Mouse (Mus musculus): ENCODE measurements around the gene Fam131a. TPM values are rescaled to one million over a fixed set of nuclear protein-coding genes. Genes with fewer than 3 reads are reported as not detected.

Gene Fam131a
- total RNA-seq (2023; ENCODE audit: inconsistent age) = 0.22 to 0.66 TPM (median 0.33 TPM) in 4 replicates

GRCm38 (mm10) chr16:20693111-20693701 is at the start of gene Fam131a:
TSS of gene Fam131a (plus strand) at chr16:20693241.

GRCm38 (mm10) chr16:20651076-20651946 is 41.7 kb upstream of the Fam131a start, which contains the start of gene Psmd2:
TSS of gene Psmd2 (plus strand) at chr16:20651652.

GRCm38 (mm10) chr16:20668013-20668412 is 25.0 kb upstream of the Fam131a start, which contains the start of gene Eif4g1:
TSS of gene Eif4g1 (plus strand) at chr16:20668313.

GRCm38 (mm10) chr16:20717181-20717977 is 24.3 kb downstream of the Fam131a start, which contains the start of the genes Polr2h and Clcn2:
TSS of gene Polr2h (plus strand) at chr16:20717665.
TSS of gene Clcn2 (minus strand) at chr16:20717746.

GRCm38 (mm10) chr16:20732925-20733730 is 40.1 kb downstream of the Fam131a start, which contains the start of gene Chrd:
TSS of gene Chrd (plus strand) at chr16:20733127.

GRCm38 (mm10) chr16:20733731-20734730 is 41.0 kb downstream of the Fam131a start, which contains the start of gene Thpo:
TSS of gene Thpo (minus strand) at chr16:20734511.

Other genes with a start within 250 kb of the Fam131a start
- 43.3 to 54.2 TPM (median 47.7 TPM) in 4 replicates for gene Eif2b5, start 194.4 kb upstream of the Fam131a start, total RNA-seq (2023; ENCODE audit: inconsistent age)
- gene Dvl3, start 176.3 kb upstream of the Fam131a start, total RNA-seq (2023; ENCODE audit: inconsistent age) = 36.5 to 43.6 TPM (median 40.5 TPM) in 4 replicates
- gene Ap2m1, start 157.8 kb upstream of the Fam131a start, total RNA-seq (2023; ENCODE audit: inconsistent age) = 161 to 198 TPM (median 189 TPM) in 4 replicates
- 87.9 to 111 TPM (median 94.7 TPM) in 4 replicates for gene Abcf3, start 144.7 kb upstream of the Fam131a start, total RNA-seq (2023; ENCODE audit: inconsistent age)
- gene Vwa5b2, start 103.8 kb upstream of the Fam131a start, total RNA-seq (2023; ENCODE audit: inconsistent age) = 0.16 to 0.22 TPM in 2 of 4 replicates, not detected in the others
- 3.2 to 6.3 TPM (median 5.3 TPM) in 4 replicates for gene Eef1akmt4, start 81.6 kb upstream of the Fam131a start, total RNA-seq (2023; ENCODE audit: inconsistent age)
- not detected in 4 replicates for gene Gm49333, start 81.6 kb upstream of the Fam131a start, total RNA-seq (2023; ENCODE audit: inconsistent age)
- gene Alg3, start 81.5 kb upstream of the Fam131a start, total RNA-seq (2023; ENCODE audit: inconsistent age) = 9.2 to 16.0 TPM (median 12.0 TPM) in 4 replicates
- gene Camk2n2, start 72.0 kb upstream of the Fam131a start, total RNA-seq (2023; ENCODE audit: inconsistent age) = 0.81 to 0.93 TPM in 2 of 4 replicates, not detected in the others
- gene Ece2, start 63.4 kb upstream of the Fam131a start, total RNA-seq (2023; ENCODE audit: inconsistent age) = 0.29 TPM in 1 of 4 replicates, not detected in the others
- 115 to 128 TPM (median 126 TPM) in 4 replicates for gene Psmd2, start 41.6 kb upstream of the Fam131a start, total RNA-seq (2023; ENCODE audit: inconsistent age)
- gene Eif4g1, start 24.9 kb upstream of the Fam131a start, total RNA-seq (2023; ENCODE audit: inconsistent age) = 314 to 343 TPM (median 331 TPM) in 4 replicates
- gene Polr2h, start 24.4 kb downstream of the Fam131a start, total RNA-seq (2023; ENCODE audit: inconsistent age) = 15.6 to 18.0 TPM (median 17.4 TPM) in 4 replicates
- 1.7 to 3.0 TPM (median 2.5 TPM) in 4 replicates for gene Clcn2, start 24.5 kb downstream of the Fam131a start, total RNA-seq (2023; ENCODE audit: inconsistent age)
- not detected in 4 replicates for gene Chrd, start 39.9 kb downstream of the Fam131a start, total RNA-seq (2023; ENCODE audit: inconsistent age)
- not detected in 4 replicates for gene Thpo, start 41.3 kb downstream of the Fam131a start, total RNA-seq (2023; ENCODE audit: inconsistent age)

Data from B cell, adult (primary cell).